In genomic region chr11:36221271-36221975, GRCm38 (mm10) we compare ENCODE assay signal across 8 mouse cellular contexts.
DNase-seq lines count a peak whose midpoint lies in the region; ATAC-seq lines count a peak whose summit lies in the region.

No protein-coding gene starts in this region.

- peak overlapping the region; percentile 47; the same call in 1 of the 2 replicates for H3K9ac ChIP-seq in hindbrain, embryonic 12.5 days

- ATAC-seq in hindbrain, embryonic 12.5 days (ENCODE audit: low FRiP score) = peak; percentile 72

- no peaks in the 10 kb centered on the region for H3K27me3 ChIP-seq in hindbrain, embryonic 12.5 days

- no peaks in the 10 kb centered on the region for H3K9me3 ChIP-seq in hindbrain, embryonic 12.5 days (replicated peaks)

- peak overlapping the region; percentile 65 for H3K27ac ChIP-seq in hindbrain, embryonic 12.5 days

- DNase-seq in adipocyte (ENCODE audit: low spot score) = peak; percentile 46
- peak; percentile 92 for DNase-seq in cerebellum, postnatal 25 days
- DNase-seq in frontal cortex, postnatal 25 days (ENCODE audit: low spot score in 2 of 2) = peak; percentile 57 to 74
- peak; percentile 77 to 84 for DNase-seq in layer of hippocampus, postnatal 10 days (ENCODE audit: low spot score in 2 of 2)
- DNase-seq in lung, postnatal 10 days = peak; percentile 81
- peak; percentile 81 for DNase-seq in right cerebral cortex, adult 18-20 months
- no peak for DNase-seq in spleen, postnatal 36 days (ENCODE audit: low spot score in 2 of 2)

- peak overlapping the region; percentile 41 for H3K4me2 ChIP-seq in hindbrain, embryonic 12.5 days (replicated peaks)

- no peaks in the 10 kb centered on the region for H3K36me3 ChIP-seq in hindbrain, embryonic 12.5 days

- H3K4me3 ChIP-seq in hindbrain, embryonic 12.5 days = no peak overlapping the region; the same call in 1 of the 2 replicates

- 9% methylated on average over 10 of the region's 10 CpGs for WGBS in hindbrain, embryonic 12.5 days

- H3K4me1 ChIP-seq in hindbrain, embryonic 12.5 days = peaks cover 35% of the 10 kb centered on the region

Comparison
In these comparisons a context has a peak if more than half of its experiments do, and no peak if none do; other contexts are left out.
1. DNase-seq: peak in adipocyte (single experiment), cerebellum, postnatal 25 days (2 of 2), frontal cortex, postnatal 25 days (2 of 2), layer of hippocampus, postnatal 10 days (2 of 2), lung, postnatal 10 days (single experiment) and right cerebral cortex, adult 18-20 months (single experiment); none in spleen, postnatal 36 days (0 of 2).